Mouse (Mus musculus) midbrain, embryonic 11.5 days (tissue): ENCODE results near the gene Dtymk. TPM values are rescaled to one million over a fixed set of nuclear protein-coding genes. Genes with fewer than 3 reads are reported as not detected.

ENCODE experiments used
- ATAC-seq: fragments of 200-750 bp; cut with Nextera tagmentation; 2 replicates; pipeline ENCODE4 v1.8.0; 2017; ENCODE audit warnings: moderate TSS enrichment, moderate library complexity; ENCODE audit not compliant: low FRiP score
- DNase-seq: peaks from one replicate; pipeline ENCODE4 v3.0.0; 2015; ENCODE audit warnings: low spot score; ENCODE audit errors: missing footprints
- H3K27ac ChIP-seq: fragments of 300-500 bp; sonication (generic); 2 replicates; pipeline ENCODE4 v1.5.1; 2014; ENCODE audit warnings: low read depth, low read length
- H3K27me3 ChIP-seq: fragments of 300-500 bp; sonication (generic); 2 replicates; pipeline ENCODE4 v1.6.1; 2014; ENCODE audit warnings: mild to moderate bottlenecking, low read length, moderate library complexity, mixed read lengths; ENCODE audit not compliant: control insufficient read depth, insufficient read depth
- H3K36me3 ChIP-seq: fragments of 300-500 bp; sonication (generic); 2 replicates; pipeline ENCODE4 v1.6.1; 2014; ENCODE audit warnings: mild to moderate bottlenecking, low read length, moderate library complexity, mixed read lengths; ENCODE audit not compliant: control insufficient read depth, insufficient read depth
- H3K4me1 ChIP-seq: fragments of 300-500 bp; sonication (generic); 2 replicates; pipeline ENCODE4 v1.6.1; 2014; ENCODE audit warnings: low read length; ENCODE audit not compliant: control insufficient read depth, insufficient read depth
- H3K4me2 ChIP-seq: fragments of 300-500 bp; sonication (generic); 2 replicates; pipeline ENCODE4 v1.6.1; 2014; ENCODE audit warnings: mild to moderate bottlenecking, moderate library complexity
- H3K4me3 ChIP-seq: fragments of 300-500 bp; sonication (generic); 2 replicates; pipeline ENCODE4 v1.5.1; 2014; ENCODE audit warnings: low read depth, low read length
- H3K9ac ChIP-seq: fragments of 300-500 bp; sonication (generic); 2 replicates; pipeline ENCODE4 v1.6.1; 2014; ENCODE audit warnings: low read length
- H3K9me3 ChIP-seq: fragments of 300-500 bp; sonication (generic); 2 replicates; pipeline ENCODE4 v1.6.1; 2016; ENCODE audit warnings: low read length; ENCODE audit not compliant: control insufficient read depth
- WGBS: fragments of 180-500 bp; shearing (Covaris S2); extraction: QIAGEN DNeasy Blood & Tissue Kit; methylation state at CpG from one replicate; pipeline ENCODE4 v1.1.7; 2014; 5-methylcytosine and 5-hydroxymethylcytosine counted together
- polyA plus RNA-seq: library from polyadenylated mRNA; unstranded; fragments of >200 nt; fragmentation: Nextera tagmentation; extraction: Ambion mirVana; gene quantifications from 2 replicates; pipeline ENCODE4 v1.2.1, GENCODE M21; 2014

Gene Dtymk
- polyA plus RNA-seq, 1 experiment from 2014 or later, result 230 TPM

DNA sequence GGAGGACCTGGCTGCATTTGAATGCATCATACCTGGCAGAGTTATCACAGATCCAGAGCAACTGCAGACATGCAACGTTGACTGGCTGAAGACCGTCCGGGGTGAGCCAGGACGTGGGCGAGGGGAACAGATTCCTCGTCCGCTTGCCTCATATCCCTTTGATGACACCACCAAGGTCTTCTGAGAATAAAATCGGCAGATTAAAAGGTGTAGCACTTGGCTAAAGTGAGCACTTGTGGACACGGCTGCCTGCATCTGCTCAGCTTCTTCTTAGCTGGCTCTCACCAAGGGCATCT lies 24.8 kb upstream of the Dtymk start:
- ATAC-seq, result no peak
- Histone ChIP-seq H3K27me3 (no peaks in the 10 kb centered on the region), H3K4me1 (peaks cover 7% of the 10 kb centered on the region), H3K9me3 (no peaks in the 10 kb centered on the region), H3K4me2 (no peak overlapping the region; the same call in 1 of the 2 replicates), H3K27ac (no peak overlapping the region), H3K36me3 (no peaks in the 10 kb centered on the region), H3K9ac (no peak overlapping the region), H3K4me3 (no peak overlapping the region)
- WGBS, result 92% methylated on average over 9 of the region's 9 CpGs
- DNase-seq, result no peak

DNA sequence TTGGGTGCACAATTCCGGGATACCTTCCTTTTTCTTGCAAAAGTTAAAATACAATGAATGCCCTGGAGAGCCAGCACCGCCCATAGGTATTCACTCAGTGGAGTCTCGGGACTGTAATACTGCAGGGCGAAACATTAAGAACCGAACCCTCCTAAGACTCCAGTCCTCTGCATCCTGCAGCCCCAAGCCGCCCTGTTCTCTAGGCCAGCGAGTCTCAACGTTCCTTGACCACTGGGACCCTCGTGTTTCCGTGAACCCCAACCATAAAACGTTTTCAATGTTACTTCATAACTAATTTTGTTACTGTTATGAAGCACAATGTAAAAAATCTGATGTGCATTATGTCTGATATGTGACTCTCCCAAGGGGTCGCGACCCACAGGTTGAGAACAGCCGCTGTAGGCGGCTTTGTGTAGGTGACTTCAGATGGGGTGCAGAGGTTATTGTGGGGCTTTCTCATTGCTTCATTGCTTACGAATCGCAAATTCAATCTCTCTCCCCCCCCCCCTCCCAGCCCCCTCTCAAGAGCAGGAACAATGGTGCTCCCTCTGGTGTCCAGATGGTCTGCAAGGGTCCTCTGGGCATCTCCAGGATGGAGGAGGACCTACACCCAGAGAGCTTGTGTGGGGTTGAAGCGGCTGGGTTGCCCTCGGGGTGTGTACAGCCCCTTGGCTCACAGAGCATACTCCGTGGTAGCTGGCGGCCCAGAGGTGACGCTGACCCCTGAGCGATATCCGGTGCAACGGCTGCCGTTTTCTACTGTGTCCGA lies 24.2 kb upstream of the Dtymk start:
- Histone ChIP-seq H3K27ac (no peak overlapping the region), H3K4me3 (peak overlapping the region; percentile 55), H3K4me1 (peaks cover 7% of the 10 kb centered on the region), H3K27me3 (no peaks in the 10 kb centered on the region), H3K4me2 (peak overlapping the region; percentile 69), H3K36me3 (no peaks in the 10 kb centered on the region), H3K9ac (peak overlapping the region; percentile 69), H3K9me3 (no peaks in the 10 kb centered on the region)
- peak; percentile 43 for ATAC-seq
- WGBS, result 47% methylated on average over 27 of the region's 27 CpGs
- peak; percentile 90 for DNase-seq

DNA sequence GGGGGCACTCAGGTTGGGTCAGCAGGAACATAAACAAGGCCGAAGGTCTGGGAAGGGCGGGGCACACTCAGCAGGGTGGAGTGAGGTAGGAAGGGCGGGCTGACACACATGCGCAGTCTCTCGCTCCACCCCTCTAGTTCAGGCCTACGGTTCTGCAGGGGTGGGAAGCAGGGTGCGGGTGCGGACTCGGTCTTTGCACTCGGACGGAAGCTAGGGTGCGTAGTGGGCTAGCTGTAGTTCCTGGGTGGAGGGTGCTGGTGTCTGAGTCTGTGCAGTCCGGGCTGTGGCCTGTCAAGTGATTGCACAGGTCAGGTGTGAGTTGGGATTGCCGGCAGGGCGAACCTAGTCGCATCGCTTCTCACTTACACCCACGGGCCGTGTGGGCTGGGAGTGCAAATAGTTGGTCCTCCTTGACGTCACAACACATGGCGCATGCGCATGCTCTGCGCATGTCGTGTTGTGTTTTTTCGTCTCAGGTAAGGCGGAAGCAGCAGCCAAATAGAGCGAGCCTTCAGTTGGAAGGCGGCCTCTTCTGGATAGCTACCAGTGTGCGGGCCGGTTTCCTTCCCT lies 23.5 kb upstream of the Dtymk start:
- under 1% methylated on average over 30 of the region's 30 CpGs for WGBS

DNA sequence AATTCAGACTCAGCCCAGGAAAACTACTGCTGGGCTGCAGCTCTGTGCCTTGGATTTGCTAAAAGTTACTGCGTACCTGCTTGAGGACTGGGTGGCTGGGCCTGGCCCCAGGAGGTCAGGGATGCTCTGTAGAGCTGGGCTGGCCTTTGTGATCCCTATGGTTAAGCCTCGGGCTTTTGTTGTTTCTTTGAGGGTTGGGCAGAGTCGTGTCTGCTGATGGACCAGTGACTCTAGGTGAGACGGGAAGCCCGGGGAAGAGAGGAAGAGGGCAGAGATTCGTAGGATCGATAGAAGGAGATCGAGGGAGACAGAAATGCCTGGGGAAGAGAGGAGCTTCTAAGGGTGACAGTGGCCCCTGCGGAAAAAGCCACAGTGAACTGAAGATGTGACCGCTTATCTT lies 22.9 kb upstream of the Dtymk start, which contains the start of gene D2hgdh:
TSS of gene D2hgdh (plus strand) at position 301 of the 400 bp plus-strand sequence.
- Histone ChIP-seq H3K4me1 (peaks cover 7% of the 10 kb centered on the region), H3K9ac (peak within 1 kb of the TSS; percentile 69), H3K27me3 (no peaks in the 10 kb centered on the region), H3K9me3 (no peaks in the 10 kb centered on the region), H3K4me3 (peak within 1 kb of the TSS; percentile 55), H3K36me3 (no peaks in the 10 kb centered on the region), H3K27ac (peak within 1 kb of the TSS; percentile 79), H3K4me2 (peak within 1 kb of the TSS; percentile 69)
- ATAC-seq (peak; percentile 14), DNase-seq (peak; percentile 88)
- 5% methylated on average over 10 of the region's 10 CpGs for WGBS

More for the DNA sequence above, 23.5 kb upstream of the Dtymk start:
- DNase-seq (peak; percentile 99), ATAC-seq (peak; percentile 96)
- Histone ChIP-seq H3K27me3 (no peaks in the 10 kb centered on the region), H3K4me1 (peaks cover 7% of the 10 kb centered on the region), H3K4me2 (peak overlapping the region; percentile 69), H3K36me3 (no peaks in the 10 kb centered on the region), H3K4me3 (peak overlapping the region; percentile 55), H3K9me3 (no peaks in the 10 kb centered on the region), H3K9ac (peak overlapping the region; percentile 69), H3K27ac (peak overlapping the region; percentile 79)

DNA sequence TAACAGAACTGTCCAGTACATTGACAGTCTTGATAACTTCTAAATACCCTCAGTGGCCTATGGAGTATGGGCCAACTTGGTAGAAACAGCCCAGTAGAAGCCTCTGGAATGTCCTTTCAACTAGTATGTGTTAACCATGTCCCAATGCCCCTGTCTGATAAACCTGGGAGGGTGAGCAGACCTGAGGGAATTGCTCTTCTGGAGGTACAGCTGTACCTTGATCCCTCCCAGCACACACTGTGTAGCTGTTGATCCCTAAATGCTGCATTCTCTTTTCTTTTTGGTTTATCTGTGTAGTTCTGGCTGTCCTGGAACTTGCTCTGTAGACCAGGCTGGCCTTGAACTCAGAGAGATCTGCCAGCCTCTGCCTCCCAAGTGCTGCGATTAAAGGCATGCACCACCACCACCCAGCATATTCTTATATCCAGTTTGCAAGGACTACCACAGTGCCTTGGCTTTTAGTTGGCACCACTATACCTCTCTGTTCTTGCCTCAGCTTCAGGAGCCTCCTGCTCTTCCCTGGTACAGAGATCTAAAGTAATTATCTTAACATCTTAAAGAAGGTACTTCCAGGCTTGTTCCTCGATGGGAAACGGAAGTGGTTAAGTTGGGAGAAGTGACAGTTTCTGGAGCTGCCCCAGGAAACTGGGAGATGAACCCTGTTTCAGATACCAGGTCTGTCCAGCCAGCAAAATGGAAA lies 22.2 kb upstream of the Dtymk start:
- Histone ChIP-seq H3K4me1 (peaks cover 7% of the 10 kb centered on the region), H3K27me3 (no peaks in the 10 kb centered on the region), H3K4me3 (no peak overlapping the region), H3K9me3 (no peaks in the 10 kb centered on the region), H3K36me3 (peaks cover 6% of the 10 kb centered on the region), H3K9ac (peak overlapping the region; percentile 69; the same call in 1 of the 2 replicates), H3K27ac (peak overlapping the region; percentile 79), H3K4me2 (peak overlapping the region; percentile 69; the same call in 1 of the 2 replicates)
- 80% methylated on average over 3 of the region's 3 CpGs for WGBS
- DNase-seq (peak; percentile 69), ATAC-seq (no peak)

DNA sequence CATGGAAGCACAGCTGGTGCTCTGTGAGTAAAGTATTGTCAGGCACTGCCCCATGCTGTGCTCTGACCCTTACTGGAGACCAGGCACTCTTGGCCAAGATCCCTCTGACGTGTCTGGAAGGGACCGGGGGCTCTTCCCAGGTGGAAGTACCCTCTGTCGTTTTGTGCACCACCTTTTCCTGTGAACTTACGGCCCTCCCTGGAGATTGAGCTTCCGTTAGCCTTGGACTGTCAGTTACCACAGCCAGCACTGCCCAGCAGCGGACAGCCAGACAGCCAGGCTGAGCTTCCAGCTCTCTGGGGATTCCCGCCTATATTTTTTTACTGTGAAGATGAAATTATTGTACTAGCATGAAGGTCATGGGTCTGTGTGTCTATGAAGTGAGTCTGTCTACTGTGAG lies 17.0 kb upstream of the Dtymk start:
- no peaks in the 10 kb centered on the region for H3K27me3 ChIP-seq
- no peak overlapping the region for H3K27ac ChIP-seq
- no peaks in the 10 kb centered on the region for H3K9me3 ChIP-seq
- no peak overlapping the region for H3K4me3 ChIP-seq
- DNase-seq (no peak), ATAC-seq (no peak)
- WGBS, result 84% methylated on average over 7 of the region's 7 CpGs
- no peak overlapping the region for H3K4me2 ChIP-seq
- H3K36me3 ChIP-seq, result peaks cover 31% of the 10 kb centered on the region
- no peak overlapping the region for H3K9ac ChIP-seq
- H3K4me1 ChIP-seq, result no peaks in the 10 kb centered on the region

DNA sequence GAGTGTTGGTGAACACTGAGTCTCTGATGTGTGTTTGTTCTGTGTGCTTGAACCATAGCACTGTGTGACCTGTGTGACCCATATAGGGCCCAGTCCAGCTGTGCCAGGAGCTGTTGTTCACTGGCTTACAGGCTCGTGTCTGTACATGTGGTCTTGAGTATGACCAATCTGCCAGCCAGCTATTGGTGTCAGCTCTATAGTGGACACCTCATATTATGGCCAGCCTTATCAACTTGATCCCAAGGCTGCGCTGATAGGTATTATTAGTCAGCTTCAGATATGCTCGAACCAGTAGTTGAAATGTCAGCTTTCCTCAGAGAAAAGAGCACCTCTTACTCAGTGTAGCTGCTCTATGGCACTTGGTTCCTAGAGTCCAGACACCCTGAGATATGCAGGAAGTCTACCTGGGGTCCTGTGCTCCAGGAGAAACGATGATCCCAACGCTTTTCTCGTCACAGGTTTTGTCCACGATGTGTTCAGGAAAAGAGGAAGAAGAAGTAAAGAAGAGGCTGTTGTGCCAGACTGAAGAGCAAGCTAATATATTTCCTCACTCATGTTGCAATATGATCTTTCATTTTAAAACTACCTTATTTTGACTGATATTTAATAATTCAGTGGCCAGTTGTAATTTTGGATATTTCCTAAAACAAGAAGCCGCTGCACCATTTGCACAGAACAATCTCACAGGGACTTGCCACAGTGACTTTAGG lies 16.2 kb upstream of the Dtymk start:
- H3K4me1 ChIP-seq, result no peaks in the 10 kb centered on the region
- H3K27me3 ChIP-seq, result no peaks in the 10 kb centered on the region
- DNase-seq (no peak), ATAC-seq (no peak)
- no peak overlapping the region for H3K9ac ChIP-seq
- H3K4me2 ChIP-seq, result no peak overlapping the region
- H3K36me3 ChIP-seq, result peaks cover 36% of the 10 kb centered on the region
- 93% methylated on average over 8 of the region's 8 CpGs for WGBS
- no peak overlapping the region for H3K27ac ChIP-seq
- no peaks in the 10 kb centered on the region for H3K9me3 ChIP-seq
- H3K4me3 ChIP-seq, result no peak overlapping the region

DNA sequence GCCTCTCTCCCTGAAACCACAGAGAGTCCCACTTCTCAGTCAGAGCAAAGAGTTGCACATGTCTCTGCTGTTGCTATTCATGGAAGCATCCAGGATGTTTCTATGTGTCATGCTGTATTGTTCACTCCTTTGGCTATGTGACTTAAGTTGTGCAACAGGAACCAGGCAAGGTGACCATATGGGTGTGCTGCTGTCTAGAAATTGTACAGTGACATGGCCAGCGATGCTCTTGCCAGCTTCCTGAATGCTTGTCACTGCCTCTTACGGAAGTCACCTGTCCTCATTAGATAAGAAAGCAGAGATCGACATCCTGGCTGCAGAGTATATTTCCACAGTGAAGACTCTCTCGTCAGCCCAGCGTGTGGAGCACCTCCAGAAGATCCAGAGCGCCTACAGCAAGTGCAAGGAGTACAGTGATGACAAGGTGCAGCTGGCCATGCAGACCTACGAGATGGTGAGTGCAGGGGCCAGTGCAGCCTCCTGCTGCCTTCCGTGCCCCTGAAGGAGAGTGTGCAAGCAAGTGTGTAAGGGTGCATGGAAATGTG lies 9.8 kb upstream of the Dtymk start:
- Histone ChIP-seq H3K4me1 (no peaks in the 10 kb centered on the region), H3K27me3 (no peaks in the 10 kb centered on the region), H3K4me3 (no peak overlapping the region), H3K27ac (no peak overlapping the region), H3K9me3 (no peaks in the 10 kb centered on the region), H3K36me3 (peaks cover 24% of the 10 kb centered on the region), H3K9ac (no peak overlapping the region), H3K4me2 (no peak overlapping the region)
- WGBS, result 93% methylated on average over 8 of the region's 8 CpGs
- ATAC-seq, result no peak
- DNase-seq, result no peak
